Mouse (Mus musculus) G1E (cell line): ENCODE results near the gene Tnnt1.

Experiments
- CTCF ChIP-seq: IDR thresholded peaks from 2 replicates; pipeline ENCODE4 v1.5.1; 2012; ENCODE audit warnings: low read depth, low read length, inconsistent platforms, mixed read lengths
- GATA1 ChIP-seq: IDR thresholded peaks from 2 replicates; pipeline ENCODE4 v1.6.1; 2012; ENCODE audit warnings: borderline replicate concordance, low read length, inconsistent platforms, mixed read lengths
- GATA2 ChIP-seq: IDR thresholded peaks from 2 replicates; pipeline ENCODE4 v1.6.1; 2012; ENCODE audit warnings: low read depth, low read length, inconsistent platforms, borderline replicate concordance
- POLR2AphosphoS5 ChIP-seq: IDR thresholded peaks from 2 replicates; pipeline ENCODE4 v1.6.1; 2012; ENCODE audit warnings: low read depth, low read length, inconsistent platforms; ENCODE audit not compliant: insufficient replicate concordance
- TAL1 ChIP-seq: conservative IDR thresholded peaks from 2 replicates; pipeline ENCODE4 v1.6.1; 2012; ENCODE audit warnings: low read depth, low read length, inconsistent platforms, mixed read lengths

DNA sequence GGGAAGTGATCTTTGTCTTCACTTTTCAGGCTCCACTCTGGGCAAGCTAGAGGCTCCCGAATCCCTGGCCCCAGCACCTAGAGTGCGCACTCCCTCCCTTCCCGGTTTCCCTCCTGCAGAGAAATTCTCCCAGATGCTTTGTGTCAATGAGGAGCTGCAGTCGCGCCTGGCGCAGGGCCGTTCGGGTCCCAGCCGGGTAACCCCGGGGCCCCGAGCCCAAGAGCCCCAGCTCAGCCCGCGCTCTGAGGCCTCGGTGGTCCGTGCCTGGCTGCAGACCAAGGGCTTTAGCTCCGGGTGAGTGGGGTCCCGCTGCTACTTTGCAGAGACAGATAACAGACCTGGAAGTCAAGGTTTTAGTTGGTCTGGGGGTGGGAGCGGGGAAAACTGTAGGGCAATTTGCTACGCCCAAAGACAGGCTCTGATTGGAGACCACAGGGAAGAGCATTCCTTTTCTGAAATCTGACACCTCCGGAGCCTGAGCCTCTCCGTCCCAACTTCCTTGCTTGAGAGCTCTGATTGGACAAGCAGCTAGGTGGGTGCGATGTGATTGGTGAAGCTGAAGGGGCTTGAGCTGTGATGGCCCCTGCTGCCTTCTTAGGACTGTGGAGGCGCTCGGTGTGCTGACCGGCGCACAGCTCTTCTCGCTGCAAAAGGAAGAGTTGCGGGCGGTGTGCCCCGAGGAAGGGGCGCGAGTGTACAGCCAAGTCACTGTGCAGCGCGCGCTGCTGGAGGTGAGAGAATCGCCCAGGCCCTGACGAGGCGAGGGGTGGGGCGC lies 38.0 kb downstream of the Tnnt1 start:
- TF ChIP-seq TAL1, result no peak
- no peak for TF ChIP-seq POLR2AphosphoS5
- no peak for TF ChIP-seq CTCF
- TF ChIP-seq GATA1, result no peak
- no peak for TF ChIP-seq GATA2
